Mouse (Mus musculus) erythroblast, embryonic 14.5 days (primary cell): ENCODE measurements at regions not wholly inside any gene's neighbourhood (a gene's known extent, or its start where the extent isn't known, plus 50 kb on each side); places are given as distances from the start of the nearest gene placed in this dataset.

Experiments used
- GATA1 ChIP-seq: IDR thresholded peaks from 2 replicates; pipeline ENCODE4 v1.6.1; 2012; ENCODE audit warnings: low read length, inconsistent platforms, mixed read lengths
- TAL1 ChIP-seq: IDR thresholded peaks from 3 replicates; pipeline ENCODE4 v1.6.1; 2012; ENCODE audit warnings: low read length, inconsistent platforms, mixed read lengths

DNA sequence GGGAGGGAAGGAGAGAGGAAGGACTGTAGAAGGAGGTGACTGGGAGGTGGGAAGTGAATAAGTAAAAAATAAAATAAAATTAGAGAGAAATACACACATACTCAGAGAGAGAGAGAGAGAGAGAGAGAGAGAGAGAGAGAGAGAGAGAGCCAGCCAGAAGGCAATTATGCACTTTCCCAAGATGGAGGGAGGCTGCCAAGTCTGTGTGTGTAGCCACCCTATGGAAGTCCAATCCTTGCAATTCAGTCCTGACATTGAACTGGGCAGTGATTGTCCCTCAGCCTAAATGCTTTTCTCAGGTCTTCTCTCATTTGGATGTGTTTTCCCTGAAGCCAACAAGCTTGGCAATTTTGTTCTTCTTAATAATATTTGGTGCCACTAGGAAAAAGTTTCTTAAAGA lies 197.3 kb upstream of the Mctp2 start:
- TF ChIP-seq TAL1, result no peak
- no peak for TF ChIP-seq GATA1
